Mouse (Mus musculus) myocyte (in vitro differentiated cells): ENCODE measurements around the gene Rrp15. TPM values are rescaled to one million over a fixed set of nuclear protein-coding genes. Genes with fewer than 3 reads are reported as not detected.
"Not testable (repeated sequence)": the region's sequence is repeated elsewhere in the genome, so short reads cannot be mapped to it uniquely, and the experiment has no call there.

Experiments used
- H3K27me3 ChIP-seq: one replicate; pipeline ENCODE4 v1.6.1; 2011; ENCODE audit not compliant: control insufficient read depth, insufficient read depth, insufficient read length
- H3K36me3 ChIP-seq: one replicate; pipeline ENCODE4 v1.6.1; 2011; ENCODE audit not compliant: control insufficient read depth, insufficient read depth
- H3K4me2 ChIP-seq: one replicate; pipeline ENCODE4 v1.6.1; 2011; ENCODE audit warnings: low read depth, control low read depth
- H3K4me3 ChIP-seq: one replicate; pipeline ENCODE4 v1.5.1; 2011; ENCODE audit warnings: mild to moderate bottlenecking, control low read depth, moderate library complexity
- H3K79me2 ChIP-seq: one replicate; pipeline ENCODE4 v1.6.1; 2011; ENCODE audit not compliant: control insufficient read depth, insufficient read depth
- H3ac ChIP-seq: one replicate; pipeline ENCODE4 v1.6.1; 2011; ENCODE audit not compliant: control insufficient read depth, insufficient read length
- CEBPB ChIP-seq: IDR thresholded peaks from 2 replicates; pipeline ENCODE4 v1.6.1; 2011; ENCODE audit warnings: mild to moderate bottlenecking, moderate library complexity; ENCODE audit not compliant: poor library complexity, insufficient read depth, severe bottlenecking
- E2F4 ChIP-seq: IDR thresholded peaks from one replicate; pipeline ENCODE4 v1.6.1; 2011; ENCODE audit warnings: mild to moderate bottlenecking, control low read depth, moderate library complexity; ENCODE audit not compliant: insufficient read depth
- MAX ChIP-seq: IDR thresholded peaks from one replicate; pipeline ENCODE4 v1.6.1; 2011; ENCODE audit warnings: low read depth, mild to moderate bottlenecking, control low read depth
- MYOD1 ChIP-seq, 3 experiments: IDR thresholded peaks; one replicate each; pipeline ENCODE4 v1.6.1; 2011; ENCODE audit warnings: control low read depth in 2 of 3, low read depth in 2 of 3, mild to moderate bottlenecking in 2 of 3, moderate library complexity in 1 of 3; ENCODE audit not compliant: insufficient read length in 2 of 3, control insufficient read depth in 1 of 3
- MYOG ChIP-seq, 3 experiments: IDR thresholded peaks; one replicate each; pipeline ENCODE4 v1.6.1; 2011; ENCODE audit warnings: control low read depth in 2 of 3, low read depth in 2 of 3, mild to moderate bottlenecking in 2 of 3; ENCODE audit not compliant: insufficient read length in 2 of 3, control insufficient read depth in 1 of 3, insufficient read depth in 1 of 3
- POLR2A ChIP-seq: IDR thresholded peaks from one replicate; pipeline ENCODE4 v1.6.1; 2011; ENCODE audit warnings: low read depth, mild to moderate bottlenecking, control low read depth, moderate library complexity; ENCODE audit not compliant: insufficient read length
- POLR2AphosphoS2 ChIP-seq: IDR thresholded peaks from one replicate; pipeline ENCODE4 v1.6.1; 2011; ENCODE audit warnings: low read depth, control low read depth; ENCODE audit not compliant: insufficient read length
- REST ChIP-seq: IDR thresholded peaks from one replicate; pipeline ENCODE4 v1.6.1; 2011; ENCODE audit warnings: mild to moderate bottlenecking, control low read depth, moderate library complexity; ENCODE audit not compliant: insufficient read depth, insufficient read length
- SRF ChIP-seq: IDR thresholded peaks from one replicate; pipeline ENCODE4 v1.6.1; 2011; ENCODE audit warnings: low read depth; ENCODE audit not compliant: control insufficient read depth, insufficient read length
- TCF12 ChIP-seq: IDR thresholded peaks from one replicate; pipeline ENCODE4 v1.6.1; 2011; ENCODE audit warnings: mild to moderate bottlenecking, control low read depth; ENCODE audit not compliant: poor library complexity, insufficient read depth, severe bottlenecking
- TCF3 ChIP-seq: IDR thresholded peaks from one replicate; pipeline ENCODE4 v1.6.1; 2011; ENCODE audit warnings: low read depth, control low read depth; ENCODE audit not compliant: insufficient read length
- USF1 ChIP-seq: IDR thresholded peaks from one replicate; pipeline ENCODE4 v1.6.1; 2011; ENCODE audit warnings: low read depth, mild to moderate bottlenecking, control low read depth, moderate library complexity
- polyA plus RNA-seq: library from polyadenylated mRNA; unstranded; fragments of >200 nt; fragmentation: generic; extraction: Trizol; gene quantifications from one replicate; pipeline ENCODE4 v1.2.1, GENCODE M21; 2012; ENCODE audit warnings: missing spikeins

Gene Rrp15
- polyA plus RNA-seq, 1 experiment = 19.9 TPM

- no peaks in the 10 kb centered on the region for H3K79me2 ChIP-seq
- no peak overlapping the region for H3ac ChIP-seq
- H3K27me3 ChIP-seq = no peaks in the 10 kb centered on the region
- H3K4me3 ChIP-seq = no peak overlapping the region
- H3K36me3 ChIP-seq = no peaks in the 10 kb centered on the region
- H3K4me2 ChIP-seq = peak overlapping the region; percentile 33
- no peak for TF ChIP-seq TCF3
- peak in 1 of 3 experiments; percentile 30 for TF ChIP-seq MYOD1 (IDR thresholded peaks at IDR 0.05; ENCODE audit: control insufficient read depth in 1 of 3, insufficient read length in 2 of 3, low read depth in 2 of 3)
- no peak for TF ChIP-seq MYOG (IDR thresholded peaks at IDR 0.05; ENCODE audit: control insufficient read depth in 1 of 3, insufficient read depth in 1 of 3, insufficient read length in 2 of 3, low read depth in 2 of 3)
Measured at GRCm38 (mm10) chr1:186772547-186773077, 23.5 kb upstream of the Rrp15 start.

GRCm38 (mm10) chr1:186772005-186772404, 22.8 kb upstream of the Rrp15 start:
- no peak for TF ChIP-seq SRF
- no peak for TF ChIP-seq REST
- TF ChIP-seq POLR2AphosphoS2 = no peak
- no peak for TF ChIP-seq CEBPB
- TF ChIP-seq USF1 = no peak
- no peak for TF ChIP-seq TCF3
- no peak for TF ChIP-seq POLR2A
- no peak for TF ChIP-seq MYOG (IDR thresholded peaks at IDR 0.05; ENCODE audit: control insufficient read depth in 1 of 3, insufficient read depth in 1 of 3, insufficient read length in 2 of 3, low read depth in 2 of 3)
- TF ChIP-seq TCF12 = no peak
- TF ChIP-seq MYOD1 (IDR thresholded peaks at IDR 0.05; ENCODE audit: control insufficient read depth in 1 of 3, insufficient read length in 2 of 3, low read depth in 2 of 3) = no peak
- no peak for TF ChIP-seq E2F4
- Histone ChIP-seq H3K4me2 (peak overlapping the region; percentile 33), H3K27me3 (no peaks in the 10 kb centered on the region), H3K4me3 (no peak overlapping the region), H3ac (no peak overlapping the region), H3K36me3 (no peaks in the 10 kb centered on the region), H3K79me2 (no peaks in the 10 kb centered on the region)

GRCm38 (mm10) chr1:186770659-186771058, 21.5 kb upstream of the Rrp15 start:
- Histone ChIP-seq H3K27me3 (no peaks in the 10 kb centered on the region), H3K4me3 (no peak overlapping the region), H3K79me2 (no peaks in the 10 kb centered on the region), H3K4me2 (no peak overlapping the region), H3K36me3 (no peaks in the 10 kb centered on the region), H3ac (no peak overlapping the region)
- no peak for TF ChIP-seq TCF12
- TF ChIP-seq E2F4 = no peak
- TF ChIP-seq REST = no peak
- TF ChIP-seq CEBPB = no peak
- no peak for TF ChIP-seq MYOD1 (IDR thresholded peaks at IDR 0.05; ENCODE audit: control insufficient read depth in 1 of 3, insufficient read length in 2 of 3, low read depth in 2 of 3)
- no peak for TF ChIP-seq MYOG (IDR thresholded peaks at IDR 0.05; ENCODE audit: control insufficient read depth in 1 of 3, insufficient read depth in 1 of 3, insufficient read length in 2 of 3, low read depth in 2 of 3)
- no peak for TF ChIP-seq SRF
- TF ChIP-seq POLR2AphosphoS2 = no peak
- TF ChIP-seq MAX = no peak
- TF ChIP-seq TCF3 = no peak
- TF ChIP-seq USF1 = no peak
- TF ChIP-seq POLR2A = no peak

- H3K36me3 ChIP-seq = no peaks in the 10 kb centered on the region
- H3K27me3 ChIP-seq = no peaks in the 10 kb centered on the region
- H3ac ChIP-seq = no peak overlapping the region
- H3K4me3 ChIP-seq = no peak overlapping the region
- TF ChIP-seq REST (no peak), E2F4 (no peak), POLR2A (no peak), POLR2AphosphoS2 (no peak), MYOG (IDR thresholded peaks at IDR 0.05; ENCODE audit: control insufficient read depth in 1 of 3, insufficient read depth in 1 of 3, insufficient read length in 2 of 3, low read depth in 2 of 3) (no peak), TCF12 (no peak), SRF (no peak), TCF3 (no peak), MAX (no peak), CEBPB (no peak), MYOD1 (IDR thresholded peaks at IDR 0.05; ENCODE audit: control insufficient read depth in 1 of 3, insufficient read length in 2 of 3, low read depth in 2 of 3) (no peak)
- H3K79me2 ChIP-seq = no peaks in the 10 kb centered on the region
- no peak overlapping the region for H3K4me2 ChIP-seq
Measured at GRCm38 (mm10) chr1:186768392-186768791, 19.2 kb upstream of the Rrp15 start.

- not testable (repeated sequence) for H3K36me3 ChIP-seq, H3K27me3 ChIP-seq, H3K4me3 ChIP-seq, H3ac ChIP-seq, H3K4me2 ChIP-seq, H3K79me2 ChIP-seq
Measured at GRCm38 (mm10) chr1:186763451-186763850, 14.3 kb upstream of the Rrp15 start.
